ENCODE assay signal across 11 mouse cellular contexts in genomic region chr7:62045743-62046451, GRCm38 (mm10).
DNase-seq lines count a peak whose midpoint lies in the region; ATAC-seq and TF ChIP-seq lines count a peak whose summit lies in the region.
"Had no signal": no experiment of that assay in that cellular context is flagged by ENCODE, and none has a peak within 500 bp of the region (broad histone marks: within the 10 kb centered on the region; RNA-seq: fewer than 3 reads in every experiment).

No protein-coding gene starts in this region.

- TF ChIP-seq CTCF in layer of hippocampus, adult 2 months (conservative IDR thresholded peaks at IDR 0.05), result no peak

- H3K4me2 ChIP-seq in embryonic facial prominence, embryonic 12.5 days (replicated peaks), result no peak overlapping the region
- H3K4me2 ChIP-seq in midbrain, embryonic 15.5 days, result peak overlapping the region; percentile 8; the same call in 1 of the 2 replicates

- H3K27ac ChIP-seq in embryonic facial prominence, embryonic 12.5 days, result no peak overlapping the region
- peak overlapping the region; percentile 74; the same call in 1 of the 2 replicates for H3K27ac ChIP-seq in layer of hippocampus, adult 2 months
- peak overlapping the region; percentile 81 for H3K27ac ChIP-seq in midbrain, embryonic 15.5 days

- H3K4me1 ChIP-seq in embryonic facial prominence, embryonic 12.5 days, result no peaks in the 10 kb centered on the region
- H3K4me1 ChIP-seq in midbrain, embryonic 15.5 days, result no peaks in the 10 kb centered on the region
- H3K4me1 ChIP-seq: megakaryocyte, embryonic 14.5 days had no signal

- no peak overlapping the region for H3K9ac ChIP-seq in embryonic facial prominence, embryonic 12.5 days
- no peak overlapping the region for H3K9ac ChIP-seq in midbrain, embryonic 15.5 days

- intact Hi-C loops in heart, postnatal 36 days (cut with DNase I), result no loop called here

- WGBS in embryonic facial prominence, embryonic 12.5 days, result 57% methylated on average over 3 of the region's 3 CpGs
- 50% methylated on average over 3 of the region's 3 CpGs for WGBS in midbrain, embryonic 15.5 days

- peak; percentile 3 for DNase-seq in adrenal gland, postnatal 10 days
- DNase-seq in adrenal gland, adult 8-10 months, result no peak
- peak; percentile 16 to 23 for DNase-seq in layer of hippocampus, adult 2 months (ENCODE audit: low spot score in 2 of 2)
- no peak for DNase-seq in heart, postnatal 36 days
- no peak for DNase-seq in spleen, adult 12 weeks (ENCODE audit: low spot score)
- DNase-seq: kidney, adult 11 months; thymus, adult 2 months had no signal

- no peaks in the 10 kb centered on the region for H3K36me3 ChIP-seq in embryonic facial prominence, embryonic 12.5 days
- 0 out of 2 replicates have a peak, but pooled peaks cover 4% of the 10 kb centered on the region for H3K36me3 ChIP-seq in midbrain, embryonic 15.5 days (replicated peaks)

- peak; percentile 69; the same call in 1 of the 2 replicates for ATAC-seq in embryonic facial prominence, embryonic 12.5 days (ENCODE audit: insufficient number of reproducible peaks, insufficient read depth, low FRiP score, low TSS enrichment)
- ATAC-seq in midbrain, embryonic 15.5 days (replicated peaks), result peak; percentile 95
- no peak for ATAC-seq in monocyte, adult 5-6 weeks (replicated peaks; ENCODE audit: insufficient number of reproducible peaks, low FRiP score, low TSS enrichment, poor library complexity, severe bottlenecking)

- H3K9me3 ChIP-seq in embryonic facial prominence, embryonic 12.5 days, result no peaks in the 10 kb centered on the region
- no peaks in the 10 kb centered on the region for H3K9me3 ChIP-seq in midbrain, embryonic 15.5 days
- H3K9me3 ChIP-seq: megakaryocyte, embryonic 14.5 days had no signal

- no peaks in the 10 kb centered on the region for H3K27me3 ChIP-seq in embryonic facial prominence, embryonic 12.5 days
- H3K27me3 ChIP-seq in midbrain, embryonic 15.5 days (replicated peaks), result no peaks in the 10 kb centered on the region
- H3K27me3 ChIP-seq: megakaryocyte, embryonic 14.5 days had no signal

- no peak overlapping the region for H3K4me3 ChIP-seq in embryonic facial prominence, embryonic 12.5 days
- no peak overlapping the region for H3K4me3 ChIP-seq in layer of hippocampus, adult 2 months
- no peak overlapping the region for H3K4me3 ChIP-seq in midbrain, embryonic 15.5 days
- H3K4me3 ChIP-seq: megakaryocyte, embryonic 14.5 days had no signal

Comparison
In these comparisons a context has a peak if more than half of its experiments do, and no peak if none do; other contexts are left out.
1. DNase-seq: peak in adrenal gland, postnatal 10 days (single experiment) and layer of hippocampus, adult 2 months (2 of 2); none in adrenal gland, adult 8-10 months (single experiment), heart, postnatal 36 days (0 of 2) and spleen, adult 12 weeks (single experiment).